Mouse (Mus musculus): Measurements from ENCODE around the gene Gm21976. TPM values are rescaled to one million over a fixed set of nuclear protein-coding genes. Genes with fewer than 3 reads are reported as not detected.

Gene Gm21976
- polyA plus RNA-seq, 1 experiment, result not detected

- WGBS, result under 1% methylated on average over 71 of the region's 71 CpGs
Measured at GRCm38 (mm10) chr13:98262636-98263457, 16.8 kb upstream of the Gm21976 start, which contains the start of the genes Utp15 and Ankra2. Gene Utp15, minus strand, starts transcription at chr13:98263041. Gene Ankra2, plus strand, starts transcription at chr13:98263074.

GRCm38 (mm10) chr13:98263458-98263987, 16.2 kb upstream of the Gm21976 start:
- Histone ChIP-seq H3K4me3 (ENCODE audit: insufficient read depth, low read depth, low read length) (peak overlapping the region; percentile 99), H3K4me1 (ENCODE audit: control insufficient read depth, insufficient read depth, low read length) (peaks cover 2% of the 10 kb centered on the region; the same call in 1 of the 2 replicates), H3K27ac (ENCODE audit: insufficient read depth, low read depth, low read length) (peak overlapping the region; percentile 85)
- WGBS, result under 1% methylated on average over 16 of the region's 16 CpGs
- TF ChIP-seq CTCF (IDR thresholded peaks at IDR 0.05; ENCODE audit: insufficient read depth, low read depth, low read length), result no peak
- TF ChIP-seq POLR2A (IDR thresholded peaks at IDR 0.05; ENCODE audit: insufficient read depth, low read depth, low read length), result no peak

More at GRCm38 (mm10) chr13:98262636-98263457, 16.8 kb upstream of the Gm21976 start, which contains the start of the genes Utp15 and Ankra2:
- Histone ChIP-seq H3K4me3 (ENCODE audit: insufficient read depth, low read depth, low read length) (peak within 1 kb of the TSS; percentile 99), H3K4me1 (ENCODE audit: control insufficient read depth, insufficient read depth, low read length) (peaks cover 2% of the 10 kb centered on the region; the same call in 1 of the 2 replicates), H3K27ac (ENCODE audit: insufficient read depth, low read depth, low read length) (peak within 1 kb of the TSS; percentile 85)
- TF ChIP-seq CTCF (IDR thresholded peaks at IDR 0.05; ENCODE audit: insufficient read depth, low read depth, low read length) (0 out of 2 replicates have a peak, but pooled peaks have one; percentile 10), POLR2A (IDR thresholded peaks at IDR 0.05; ENCODE audit: insufficient read depth, low read depth, low read length) (peak; percentile 80; the same call in 1 of the 2 replicates)

- Histone ChIP-seq H3K27ac (ENCODE audit: insufficient read depth, low read depth, low read length) (no peak overlapping the region), H3K4me3 (ENCODE audit: insufficient read depth, low read depth, low read length) (0 out of 2 replicates have a peak overlapping the region, but pooled peaks have one; percentile 3), H3K4me1 (ENCODE audit: control insufficient read depth, insufficient read depth, low read length) (peaks cover 2% of the 10 kb centered on the region; the same call in 1 of the 2 replicates)
- 26% methylated on average over 5 of the region's 5 CpGs for WGBS
- TF ChIP-seq CTCF (IDR thresholded peaks at IDR 0.05; ENCODE audit: insufficient read depth, low read depth, low read length), result no peak
- no peak for TF ChIP-seq POLR2A (IDR thresholded peaks at IDR 0.05; ENCODE audit: insufficient read depth, low read depth, low read length)
Measured at GRCm38 (mm10) chr13:98264111-98264510, 15.6 kb upstream of the Gm21976 start.

GRCm38 (mm10) chr13:98274023-98274422, 5.7 kb upstream of the Gm21976 start:
- TF ChIP-seq CTCF (IDR thresholded peaks at IDR 0.05; ENCODE audit: insufficient read depth, low read depth, low read length) (no peak), POLR2A (IDR thresholded peaks at IDR 0.05; ENCODE audit: insufficient read depth, low read depth, low read length) (no peak)
- no peaks in the 10 kb centered on the region for H3K4me1 ChIP-seq (ENCODE audit: control insufficient read depth, insufficient read depth, low read length)
- H3K4me3 ChIP-seq (ENCODE audit: insufficient read depth, low read depth, low read length), result no peak overlapping the region
- H3K27ac ChIP-seq (ENCODE audit: insufficient read depth, low read depth, low read length), result no peak overlapping the region
- 95% methylated on average over 9 of the region's 9 CpGs for WGBS

- Histone ChIP-seq H3K27ac (ENCODE audit: insufficient read depth, low read depth, low read length) (no peak overlapping the region), H3K4me1 (ENCODE audit: control insufficient read depth, insufficient read depth, low read length) (no peaks in the 10 kb centered on the region), H3K4me3 (ENCODE audit: insufficient read depth, low read depth, low read length) (no peak overlapping the region)
- no peak for TF ChIP-seq POLR2A (IDR thresholded peaks at IDR 0.05; ENCODE audit: insufficient read depth, low read depth, low read length)
- no peak for TF ChIP-seq CTCF (IDR thresholded peaks at IDR 0.05; ENCODE audit: insufficient read depth, low read depth, low read length)
- 79% methylated on average over 4 of the region's 4 CpGs for WGBS
Measured at GRCm38 (mm10) chr13:98275646-98276045, 4.0 kb upstream of the Gm21976 start.

- no peak overlapping the region for H3K27ac ChIP-seq (ENCODE audit: insufficient read depth, low read depth, low read length)
- H3K4me3 ChIP-seq (ENCODE audit: insufficient read depth, low read depth, low read length), result no peak overlapping the region
- 88% methylated on average over 7 of the region's 7 CpGs for WGBS
- H3K4me1 ChIP-seq (ENCODE audit: control insufficient read depth, insufficient read depth, low read length), result no peaks in the 10 kb centered on the region
- TF ChIP-seq CTCF (IDR thresholded peaks at IDR 0.05; ENCODE audit: insufficient read depth, low read depth, low read length) (no peak), POLR2A (IDR thresholded peaks at IDR 0.05; ENCODE audit: insufficient read depth, low read depth, low read length) (no peak)
Measured at GRCm38 (mm10) chr13:98276253-98276652, 3.4 kb upstream of the Gm21976 start.

- Histone ChIP-seq H3K27ac (ENCODE audit: insufficient read depth, low read depth, low read length) (no peak overlapping the region), H3K4me3 (ENCODE audit: insufficient read depth, low read depth, low read length) (no peak overlapping the region), H3K4me1 (ENCODE audit: control insufficient read depth, insufficient read depth, low read length) (no peaks in the 10 kb centered on the region)
- WGBS, result 86% methylated on average over 2 of the region's 2 CpGs
- no peak for TF ChIP-seq POLR2A (IDR thresholded peaks at IDR 0.05; ENCODE audit: insufficient read depth, low read depth, low read length)
- no peak for TF ChIP-seq CTCF (IDR thresholded peaks at IDR 0.05; ENCODE audit: insufficient read depth, low read depth, low read length)
Measured at GRCm38 (mm10) chr13:98277501-98277900, 2.2 kb upstream of the Gm21976 start.

- H3K4me3 ChIP-seq (ENCODE audit: insufficient read depth, low read depth, low read length), result no peak overlapping the region
- H3K27ac ChIP-seq (ENCODE audit: insufficient read depth, low read depth, low read length), result no peak overlapping the region
- H3K4me1 ChIP-seq (ENCODE audit: control insufficient read depth, insufficient read depth, low read length), result no peaks in the 10 kb centered on the region
- 80% methylated on average over 12 of the region's 12 CpGs for WGBS
- TF ChIP-seq CTCF (IDR thresholded peaks at IDR 0.05; ENCODE audit: insufficient read depth, low read depth, low read length), result no peak
- TF ChIP-seq POLR2A (IDR thresholded peaks at IDR 0.05; ENCODE audit: insufficient read depth, low read depth, low read length), result no peak
Measured at GRCm38 (mm10) chr13:98280990-98281650, 1.4 kb downstream of the Gm21976 start.
